Mouse (Mus musculus) effector memory CD4-positive, alpha-beta T cell, adult 5 months (primary cell): ENCODE measurements around the gene Ap3s2. TPM values are rescaled to one million over a fixed set of nuclear protein-coding genes. Genes with fewer than 3 reads are reported as not detected.

ENCODE experiments used
- polyA plus RNA-seq: library from polyadenylated mRNA; unstranded; fragments of 100-300 nt; shearing (Covaris generic); gene quantifications from one replicate; pipeline ENCODE4 v1.2.1, GENCODE M21; 2017

The Ap3s2 gene
- polyA plus RNA-seq = 13.3 TPM

DNA sequence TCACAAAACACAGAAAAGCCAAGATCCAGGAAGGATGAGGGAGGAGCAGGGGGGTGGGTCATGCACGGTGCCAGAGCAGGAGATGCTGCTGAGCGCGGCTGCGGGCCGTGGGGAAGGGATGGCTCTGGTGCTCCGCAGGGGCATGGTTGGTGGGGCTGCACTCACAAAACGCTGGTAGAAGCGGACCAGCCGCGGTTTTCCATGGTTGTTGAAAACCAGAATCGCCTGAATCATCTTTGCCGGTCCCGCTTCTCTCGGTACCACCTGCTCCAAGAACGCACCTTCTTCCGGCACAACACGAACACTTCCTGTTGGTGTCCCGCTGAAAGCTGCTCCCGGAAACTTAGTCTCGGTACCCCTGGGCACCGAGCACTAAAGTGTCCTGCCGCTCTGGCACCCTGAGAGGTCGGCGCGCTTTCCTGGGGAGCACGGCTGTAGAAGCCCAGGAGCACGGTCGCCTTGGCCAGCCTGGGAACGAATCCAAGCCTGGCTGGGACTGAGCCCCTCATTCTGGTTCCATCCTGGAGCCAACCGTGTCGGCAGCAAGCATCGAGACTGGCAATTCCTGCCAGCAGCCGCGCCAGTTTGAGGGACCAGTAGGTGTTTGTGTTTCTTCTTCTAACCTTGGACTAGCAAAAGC is at the start of gene Ap3s2:
Gene Ap3s2 (minus strand): TSS at position 306 of the 640 bp plus-strand sequence.

GRCm38 (mm10) chr7:79934862-79935510 is 14.5 kb upstream of the Ap3s2 start, which contains the start of gene Arpin:
TSS of gene Arpin (minus strand) at chr7:79935359.

DNA sequence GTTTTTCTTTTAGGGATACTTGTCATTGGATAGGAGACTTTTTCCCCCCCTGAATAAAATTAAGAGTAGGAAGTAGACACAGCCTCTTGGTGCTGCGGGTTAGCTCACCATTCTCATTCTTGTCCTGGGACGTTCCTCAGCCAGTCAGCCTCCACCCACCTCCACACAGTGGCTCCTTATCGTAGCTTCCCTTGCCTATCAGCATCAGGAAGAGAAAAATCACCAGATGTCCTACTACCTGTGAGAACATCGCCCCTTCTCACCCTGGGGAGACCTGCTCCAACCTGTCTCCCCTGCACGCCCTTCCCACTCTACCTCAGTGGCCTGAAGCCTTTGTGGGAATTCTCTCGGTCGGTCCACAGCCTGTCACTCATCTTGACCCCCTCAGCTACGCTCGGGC is 59.6 kb downstream of the Ap3s2 start, which contains the start of gene Anpep:
Gene Anpep (minus strand): TSS at position 249 of the 400 bp plus-strand sequence.

Other genes with a start within 250 kb of the Ap3s2 start
- gene Kif7, start 204.9 kb downstream of the Ap3s2 start, polyA plus RNA-seq = 0.79 TPM
- 0.17 TPM for gene Plin1, start 187.7 kb downstream of the Ap3s2 start, polyA plus RNA-seq
- gene Pex11a, start 177.5 kb downstream of the Ap3s2 start, polyA plus RNA-seq = 1.7 TPM
- not detected for gene Wdr93, start 177.5 kb downstream of the Ap3s2 start, polyA plus RNA-seq
- gene Mesp1, start 126.9 kb downstream of the Ap3s2 start, polyA plus RNA-seq = not detected
- gene Mesp2, start 109.9 kb downstream of the Ap3s2 start, polyA plus RNA-seq = not detected
- gene Anpep, start 59.6 kb downstream of the Ap3s2 start, polyA plus RNA-seq = not detected
- 0.16 TPM for gene Arpin, start 14.7 kb upstream of the Ap3s2 start, polyA plus RNA-seq
- 13.4 TPM for gene Zfp710, start 104.2 kb upstream of the Ap3s2 start, polyA plus RNA-seq
- gene Idh2, start 194.7 kb upstream of the Ap3s2 start, polyA plus RNA-seq = 36.3 TPM